Mouse (Mus musculus) myocyte (in vitro differentiated cells): ENCODE results near the gene Sipa1l1.

Experiments
- E2F4 ChIP-seq: IDR thresholded peaks from one replicate; pipeline ENCODE4 v1.6.1; 2011; ENCODE audit warnings: mild to moderate bottlenecking, control low read depth, moderate library complexity; ENCODE audit not compliant: insufficient read depth
- MAX ChIP-seq: IDR thresholded peaks from one replicate; pipeline ENCODE4 v1.6.1; 2011; ENCODE audit warnings: low read depth, mild to moderate bottlenecking, control low read depth
- POLR2A ChIP-seq: IDR thresholded peaks from one replicate; pipeline ENCODE4 v1.6.1; 2011; ENCODE audit warnings: low read depth, mild to moderate bottlenecking, control low read depth, moderate library complexity; ENCODE audit not compliant: insufficient read length
- POLR2AphosphoS2 ChIP-seq: IDR thresholded peaks from one replicate; pipeline ENCODE4 v1.6.1; 2011; ENCODE audit warnings: low read depth, control low read depth; ENCODE audit not compliant: insufficient read length
- TCF12 ChIP-seq: IDR thresholded peaks from one replicate; pipeline ENCODE4 v1.6.1; 2011; ENCODE audit warnings: mild to moderate bottlenecking, control low read depth; ENCODE audit not compliant: poor library complexity, insufficient read depth, severe bottlenecking
- TCF3 ChIP-seq: IDR thresholded peaks from one replicate; pipeline ENCODE4 v1.6.1; 2011; ENCODE audit warnings: low read depth, control low read depth; ENCODE audit not compliant: insufficient read length
- USF1 ChIP-seq: IDR thresholded peaks from one replicate; pipeline ENCODE4 v1.6.1; 2011; ENCODE audit warnings: low read depth, mild to moderate bottlenecking, control low read depth, moderate library complexity

DNA sequence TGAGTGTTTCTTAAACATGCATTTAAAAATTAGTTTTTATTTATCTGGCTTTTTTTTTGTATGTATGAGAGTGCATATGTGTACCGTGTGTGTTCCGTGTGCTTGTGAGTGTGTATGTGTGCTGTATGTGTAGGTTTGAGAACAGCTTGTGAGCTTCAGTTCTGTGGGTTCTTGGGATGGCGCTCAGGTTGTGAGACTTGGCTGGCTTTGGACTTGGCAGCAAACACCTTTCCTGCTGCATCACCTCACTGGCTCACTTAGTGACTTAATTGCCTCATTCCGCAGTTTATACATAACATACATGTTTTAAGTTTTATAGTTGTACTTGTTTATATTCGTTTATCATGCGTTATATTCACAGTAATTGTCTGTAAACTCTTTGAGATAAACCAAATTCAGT lies 35.0 kb downstream of the Sipa1l1 start:
- TF ChIP-seq POLR2A (no peak), TCF12 (no peak), MAX (no peak), POLR2AphosphoS2 (no peak), E2F4 (no peak), USF1 (no peak), TCF3 (no peak)
